Mouse (Mus musculus): Measurements from ENCODE around the gene Atg9b. TPM values are rescaled to one million over a fixed set of nuclear protein-coding genes. Genes with fewer than 3 reads are reported as not detected.

Gene Atg9b
- polyA plus RNA-seq, 1 experiment from 2014 or later: 0.25 TPM

Other genes starting within 250 kb of the Atg9b start
- gene Nupl2, start 227.2 kb downstream of the Atg9b start, polyA plus RNA-seq (2015; fragmentation: Nextera tagmentation; extraction: Ambion mirVana): 20.2 and 21.0 TPM in 2 replicates
- gene Kcnh2, start 40.5 kb downstream of the Atg9b start, polyA plus RNA-seq (2015; fragmentation: Nextera tagmentation; extraction: Ambion mirVana): 1.3 and 1.4 TPM in 2 replicates
- 5.4 and 5.9 TPM in 2 replicates for gene Nos3, start 27.3 kb downstream of the Atg9b start, polyA plus RNA-seq (2015; fragmentation: Nextera tagmentation; extraction: Ambion mirVana)
- gene Abcb8, start 1.5 kb upstream of the Atg9b start, polyA plus RNA-seq (2015; fragmentation: Nextera tagmentation; extraction: Ambion mirVana): 39.9 and 44.9 TPM in 2 replicates
- gene Asic3, start 21.2 kb upstream of the Atg9b start, polyA plus RNA-seq (2015; fragmentation: Nextera tagmentation; extraction: Ambion mirVana): 3.3 and 3.5 TPM in 2 replicates
- 55.7 and 62.1 TPM in 2 replicates for gene Cdk5, start 31.4 kb upstream of the Atg9b start, polyA plus RNA-seq (2015; fragmentation: Nextera tagmentation; extraction: Ambion mirVana)
- gene Slc4a2, start 31.7 kb upstream of the Atg9b start, polyA plus RNA-seq (2015; fragmentation: Nextera tagmentation; extraction: Ambion mirVana): 41.0 and 41.2 TPM in 2 replicates
- 106 and 109 TPM in 2 replicates for gene Fastk, start 53.1 kb upstream of the Atg9b start, polyA plus RNA-seq (2015; fragmentation: Nextera tagmentation; extraction: Ambion mirVana)
- 20.2 and 22.8 TPM in 2 replicates for gene Tmub1, start 55.7 kb upstream of the Atg9b start, polyA plus RNA-seq (2015; fragmentation: Nextera tagmentation; extraction: Ambion mirVana)
- gene Agap3, start 60.0 kb upstream of the Atg9b start, polyA plus RNA-seq (2015; fragmentation: Nextera tagmentation; extraction: Ambion mirVana): 31.5 and 31.6 TPM in 2 replicates
- 0.11 TPM in 1 of 2 replicates, not detected in the other for gene Gbx1, start 135.1 kb upstream of the Atg9b start, polyA plus RNA-seq (2015; fragmentation: Nextera tagmentation; extraction: Ambion mirVana)
- 0.56 and 0.63 TPM in 2 replicates for gene Asb10, start 148.8 kb upstream of the Atg9b start, polyA plus RNA-seq (2015; fragmentation: Nextera tagmentation; extraction: Ambion mirVana)
- gene 4931409K22Rik, start 164.7 kb upstream of the Atg9b start, polyA plus RNA-seq (2015; fragmentation: Nextera tagmentation; extraction: Ambion mirVana): 0.11 TPM in 1 of 2 replicates, not detected in the other
- 112 and 115 TPM in 2 replicates for gene Abcf2, start 185.3 kb upstream of the Atg9b start, polyA plus RNA-seq (2015; fragmentation: Nextera tagmentation; extraction: Ambion mirVana)
- gene Chpf2, start 194.6 kb upstream of the Atg9b start, polyA plus RNA-seq (2015; fragmentation: Nextera tagmentation; extraction: Ambion mirVana): 24.2 and 26.4 TPM in 2 replicates
- gene Smarcd3, start 232.3 kb upstream of the Atg9b start, polyA plus RNA-seq (2015; fragmentation: Nextera tagmentation; extraction: Ambion mirVana): 37.4 and 43.5 TPM in 2 replicates